Mouse (Mus musculus) midbrain, embryonic 10.5 days (tissue): Measurements from ENCODE around the gene Cep83. TPM values are rescaled to one million over a fixed set of nuclear protein-coding genes. Genes with fewer than 3 reads are reported as not detected.

Experiments used
- DNase-seq: peaks from one replicate; pipeline ENCODE4 v3.0.0-alpha.2; 2017; ENCODE audit warnings: low spot score
- H3K27ac ChIP-seq: fragments of 300-500 bp; sonication (generic); replicated peaks from 2 replicates; pipeline ENCODE4 v1.5.1; 2016; ENCODE audit warnings: mild to moderate bottlenecking
- H3K27me3 ChIP-seq: fragments of 300-500 bp; sonication (generic); 2 replicates; pipeline ENCODE4 v1.6.1; 2016; ENCODE audit warnings: low read depth, mild to moderate bottlenecking; ENCODE audit not compliant: poor library complexity, severe bottlenecking
- H3K36me3 ChIP-seq: fragments of 300-500 bp; sonication (generic); 2 replicates; pipeline ENCODE4 v1.6.1; 2016; ENCODE audit warnings: mild to moderate bottlenecking, moderate library complexity
- H3K4me1 ChIP-seq: fragments of 300-500 bp; sonication (generic); 2 replicates; pipeline ENCODE4 v1.6.1; 2016
- H3K4me3 ChIP-seq: fragments of 300-500 bp; sonication (generic); 2 replicates; pipeline ENCODE4 v1.5.1; 2016; ENCODE audit warnings: mild to moderate bottlenecking, moderate library complexity
- H3K9me3 ChIP-seq: fragments of 300-500 bp; sonication (generic); replicated peaks from 2 replicates; pipeline ENCODE4 v1.6.1; 2016; ENCODE audit warnings: mild to moderate bottlenecking
- WGBS: fragments of 180-500 bp; shearing (Covaris S2); methylation state at CpG from one replicate; pipeline ENCODE4 v1.1.7; 2016; 5-methylcytosine and 5-hydroxymethylcytosine counted together
- polyA plus RNA-seq: library from polyadenylated mRNA; unstranded; fragments of >200 nt; fragmentation: Nextera tagmentation; extraction: Ambion mirVana; gene quantifications from 2 replicates; pipeline ENCODE4 v1.2.1, GENCODE M21; 2016

Gene Cep83
- 17.2 and 17.5 TPM in 2 replicates for polyA plus RNA-seq

GRCm38 (mm10) chr10:94688420-94689175, at the start of gene Cep83:
Cep83 (plus strand) TSS chr10:94688654.
- WGBS = under 1% methylated on average over 86 of the region's 86 CpGs
- Histone ChIP-seq H3K27ac (peak within 1 kb of the TSS; percentile 97), H3K36me3 (peaks cover 11% of the 10 kb centered on the region), H3K27me3 (no peaks in the 10 kb centered on the region), H3K4me3 (peak within 1 kb of the TSS; percentile 97), H3K4me1 (peaks cover 24% of the 10 kb centered on the region), H3K9me3 (peaks cover 12% of the 10 kb centered on the region; the same call in 1 of the 2 replicates)
- peak; percentile 92 for DNase-seq

GRCm38 (mm10) chr10:94639281-94639680, 49.2 kb upstream of the Cep83 start:
- no peaks in the 10 kb centered on the region for H3K9me3 ChIP-seq
- 86% methylated on average over 5 of the region's 5 CpGs for WGBS
- H3K4me3 ChIP-seq = no peak overlapping the region
- DNase-seq = no peak
- H3K36me3 ChIP-seq = no peaks in the 10 kb centered on the region
- H3K27me3 ChIP-seq = no peaks in the 10 kb centered on the region
- no peak overlapping the region for H3K27ac ChIP-seq
- H3K4me1 ChIP-seq = no peaks in the 10 kb centered on the region

- Histone ChIP-seq H3K4me1 (no peaks in the 10 kb centered on the region), H3K4me3 (no peak overlapping the region), H3K36me3 (no peaks in the 10 kb centered on the region), H3K9me3 (no peaks in the 10 kb centered on the region), H3K27ac (no peak overlapping the region), H3K27me3 (no peaks in the 10 kb centered on the region)
- DNase-seq = no peak
- 83% methylated on average over 5 of the region's 5 CpGs for WGBS
These were observed 48.4 kb upstream of the Cep83 start for GRCm38 (mm10) chr10:94640067-94640466.

- Histone ChIP-seq H3K9me3 (no peaks in the 10 kb centered on the region), H3K4me1 (no peaks in the 10 kb centered on the region), H3K4me3 (no peak overlapping the region), H3K27me3 (no peaks in the 10 kb centered on the region), H3K27ac (no peak overlapping the region), H3K36me3 (no peaks in the 10 kb centered on the region)
- WGBS = 81% methylated on average over 3 of the region's 3 CpGs
- DNase-seq = no peak
These were observed 24.4 kb upstream of the Cep83 start for GRCm38 (mm10) chr10:94664036-94664435.

- H3K4me1 ChIP-seq = no peaks in the 10 kb centered on the region
- H3K36me3 ChIP-seq = no peaks in the 10 kb centered on the region
- no peak overlapping the region for H3K4me3 ChIP-seq
- WGBS = 94% methylated on average over 7 of the region's 7 CpGs
- no peaks in the 10 kb centered on the region for H3K27me3 ChIP-seq
- no peaks in the 10 kb centered on the region for H3K9me3 ChIP-seq
- H3K27ac ChIP-seq = no peak overlapping the region
- DNase-seq = no peak
These were observed 24.0 kb upstream of the Cep83 start for GRCm38 (mm10) chr10:94664455-94664854.

- H3K27ac ChIP-seq = no peak overlapping the region
- H3K9me3 ChIP-seq = no peaks in the 10 kb centered on the region
- H3K4me1 ChIP-seq = no peaks in the 10 kb centered on the region
- no peak for DNase-seq
- H3K36me3 ChIP-seq = no peaks in the 10 kb centered on the region
- H3K27me3 ChIP-seq = no peaks in the 10 kb centered on the region
- H3K4me3 ChIP-seq = no peak overlapping the region
These were observed 20.3 kb upstream of the Cep83 start for GRCm38 (mm10) chr10:94668147-94668546.

- no peak for DNase-seq
- Histone ChIP-seq H3K36me3 (peaks cover 8% of the 10 kb centered on the region), H3K4me3 (peak overlapping the region; percentile 97), H3K4me1 (peaks cover 24% of the 10 kb centered on the region), H3K9me3 (0 out of 2 replicates have a peak, but pooled peaks cover 7% of the 10 kb centered on the region), H3K27me3 (no peaks in the 10 kb centered on the region), H3K27ac (peak overlapping the region; percentile 97)
- WGBS = 4% methylated on average over 20 of the region's 20 CpGs
These were observed 544 bp upstream of the Cep83 start for GRCm38 (mm10) chr10:94687801-94688419.

- peak overlapping the region; percentile 97 for H3K4me3 ChIP-seq
- H3K9me3 ChIP-seq = peaks cover 16% of the 10 kb centered on the region; the same call in 1 of the 2 replicates
- no peaks in the 10 kb centered on the region for H3K27me3 ChIP-seq
- peaks cover 15% of the 10 kb centered on the region for H3K36me3 ChIP-seq
- peaks cover 24% of the 10 kb centered on the region for H3K4me1 ChIP-seq
- WGBS = under 1% methylated on average over 7 of the region's 7 CpGs
- peak overlapping the region; percentile 97 for H3K27ac ChIP-seq
- DNase-seq = no peak
These were observed 689 bp downstream of the Cep83 start for GRCm38 (mm10) chr10:94689176-94689510.

GRCm38 (mm10) chr10:94690376-94690775, 1.9 kb downstream of the Cep83 start:
- H3K4me1 ChIP-seq = peaks cover 24% of the 10 kb centered on the region
- no peak for DNase-seq
- H3K4me3 ChIP-seq = peak overlapping the region; percentile 97; the same call in 1 of the 2 replicates
- WGBS = 96% methylated on average over 1 of the region's 1 CpGs
- H3K36me3 ChIP-seq = peaks cover 26% of the 10 kb centered on the region
- no peak overlapping the region for H3K27ac ChIP-seq
- no peaks in the 10 kb centered on the region for H3K27me3 ChIP-seq
- H3K9me3 ChIP-seq = peaks cover 29% of the 10 kb centered on the region; the same call in 1 of the 2 replicates

- Histone ChIP-seq H3K36me3 (peaks cover 29% of the 10 kb centered on the region), H3K4me1 (peaks cover 23% of the 10 kb centered on the region), H3K4me3 (no peak overlapping the region), H3K27ac (no peak overlapping the region), H3K9me3 (peaks cover 29% of the 10 kb centered on the region; the same call in 1 of the 2 replicates), H3K27me3 (no peaks in the 10 kb centered on the region)
- no peak for DNase-seq
- 95% methylated on average over 4 of the region's 4 CpGs for WGBS
These were observed 3.7 kb downstream of the Cep83 start for GRCm38 (mm10) chr10:94692163-94692562.

GRCm38 (mm10) chr10:94705643-94706258, 17.3 kb downstream of the Cep83 start:
- DNase-seq = no peak
- H3K9me3 ChIP-seq = peaks cover 6% of the 10 kb centered on the region; the same call in 1 of the 2 replicates
- H3K27ac ChIP-seq = no peak overlapping the region
- no peaks in the 10 kb centered on the region for H3K27me3 ChIP-seq
- WGBS = 86% methylated on average over 4 of the region's 4 CpGs
- H3K4me3 ChIP-seq = no peak overlapping the region
- no peaks in the 10 kb centered on the region for H3K4me1 ChIP-seq
- H3K36me3 ChIP-seq = peaks cover 11% of the 10 kb centered on the region

GRCm38 (mm10) chr10:94706695-94707094, 18.2 kb downstream of the Cep83 start:
- Histone ChIP-seq H3K4me3 (no peak overlapping the region), H3K36me3 (peaks cover 11% of the 10 kb centered on the region), H3K4me1 (no peaks in the 10 kb centered on the region), H3K27ac (no peak overlapping the region), H3K27me3 (no peaks in the 10 kb centered on the region), H3K9me3 (peaks cover 6% of the 10 kb centered on the region; the same call in 1 of the 2 replicates)
- no peak for DNase-seq
- WGBS = 93% methylated on average over 2 of the region's 2 CpGs
